Mouse (Mus musculus) urinary bladder, adult 18-20 months (tissue): Measurements from ENCODE around the gene Wrap73.

Experiments
- DNase-seq, 2 experiments: peaks; one replicate each; pipeline ENCODE4 v3.0.0; 2022; ENCODE audit warnings: low spot score in 2 of 2, mixed read lengths in 2 of 2

Wrap73 gene

GRCm38 (mm10) chr4:154142211-154143040, at the start of gene Wrap73:
Wrap73 (plus strand) TSS chr4:154142372.
- peak; percentile 82 to 88 for DNase-seq

DNA sequence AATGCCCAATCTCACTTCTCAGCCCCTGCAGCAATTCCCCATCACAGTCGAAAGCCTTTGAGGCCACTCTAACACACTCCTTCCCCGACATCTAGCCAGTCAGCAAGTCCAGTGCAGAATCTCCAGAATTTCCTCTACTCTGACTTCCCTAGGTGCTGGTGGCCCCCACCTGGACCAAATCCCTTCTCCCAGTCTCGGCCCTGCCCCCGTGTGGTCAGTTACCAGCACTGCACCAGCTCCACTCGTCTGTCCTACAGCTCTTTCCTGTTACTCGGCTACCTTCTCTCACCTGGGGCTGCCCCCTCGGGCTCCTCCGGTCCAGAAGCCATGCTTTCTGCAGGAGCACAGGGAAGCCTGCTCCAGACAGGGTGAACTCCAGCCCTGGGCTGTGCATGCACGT, 49.0 kb upstream of the Wrap73 start:
- peak; percentile 24 to 48 for DNase-seq

DNA sequence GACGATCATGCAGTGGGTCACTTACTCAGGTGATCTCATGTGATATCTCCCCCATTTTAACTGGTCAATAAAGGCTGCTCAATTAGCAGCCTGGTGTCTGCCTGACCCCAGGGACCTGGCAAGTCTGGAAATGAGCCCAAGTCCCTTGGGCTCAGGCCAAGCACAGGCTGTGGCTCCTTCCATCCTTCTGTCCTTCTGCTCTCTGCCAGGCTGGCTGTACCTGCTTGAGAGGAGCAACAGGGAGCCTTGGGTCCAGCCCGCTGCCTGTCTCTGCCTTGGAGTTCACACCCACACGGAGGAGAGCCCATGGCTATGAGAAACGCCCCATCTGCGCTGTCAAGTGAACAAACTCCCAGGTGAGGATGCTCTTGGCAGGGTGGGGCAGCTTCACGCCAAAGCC, 46.1 kb upstream of the Wrap73 start:
- DNase-seq = no peak

GRCm38 (mm10) chr4:154099361-154099760, 42.8 kb upstream of the Wrap73 start:
- no peak for DNase-seq

DNA sequence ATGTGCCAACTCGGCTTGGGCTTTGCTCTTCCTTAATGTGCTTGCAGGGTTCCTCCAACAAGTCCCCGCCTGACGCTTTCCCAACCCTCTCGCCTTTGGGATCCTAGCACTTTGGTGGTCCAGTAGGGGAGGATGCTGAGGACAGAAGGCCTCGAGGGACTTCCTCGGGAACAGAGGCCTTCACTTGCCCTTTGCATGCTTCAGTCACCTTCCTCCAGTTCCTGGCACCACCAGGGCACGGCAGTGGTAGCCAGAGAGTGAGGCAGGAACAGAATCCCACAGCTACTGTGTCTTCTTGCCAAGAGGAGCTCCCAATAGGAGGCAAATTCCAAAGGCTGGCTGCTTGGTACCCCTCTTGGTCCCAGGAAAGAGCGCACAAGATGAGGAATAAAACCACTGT, 38.8 kb upstream of the Wrap73 start:
- no peak for DNase-seq

GRCm38 (mm10) chr4:154103912-154104311, 38.3 kb upstream of the Wrap73 start:
- DNase-seq = no peak

DNA sequence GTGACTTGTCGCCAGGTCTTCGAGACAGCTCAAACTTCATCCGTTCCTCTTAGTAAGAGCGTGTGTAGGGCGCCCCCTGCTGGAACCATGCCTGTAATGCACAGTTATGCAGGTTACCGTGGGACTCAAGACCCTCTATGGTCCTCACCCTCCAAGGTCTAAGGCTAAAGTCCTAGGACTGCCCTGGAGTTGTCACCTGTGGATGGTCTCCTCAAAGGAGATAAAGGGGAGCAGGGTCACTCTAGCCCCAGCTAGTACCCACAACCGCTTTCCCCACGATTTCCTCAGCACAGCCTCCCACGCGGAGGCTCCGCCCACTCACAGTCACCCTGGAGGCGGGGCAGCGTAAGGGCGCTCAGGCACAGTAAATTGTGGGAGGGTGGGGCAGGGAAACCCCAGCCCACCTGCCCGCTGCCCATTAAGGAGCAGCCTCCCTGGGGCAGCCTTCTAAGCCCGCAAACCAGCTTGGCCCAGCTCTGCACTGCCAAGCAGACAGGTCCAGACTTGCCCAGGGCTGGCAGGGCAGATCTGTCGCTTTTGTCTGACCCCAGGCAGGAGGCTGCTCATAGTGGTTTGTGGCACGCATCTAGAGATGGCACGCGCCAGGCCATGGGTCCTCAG, 36.7 kb upstream of the Wrap73 start:
- peak; percentile 27 to 44 for DNase-seq

GRCm38 (mm10) chr4:154106497-154107061, 35.6 kb upstream of the Wrap73 start:
- no peak for DNase-seq

- DNase-seq = no peak
These were observed 32.8 kb upstream of the Wrap73 start for GRCm38 (mm10) chr4:154109216-154109849.

- no peak for DNase-seq
These were observed 32.3 kb upstream of the Wrap73 start for GRCm38 (mm10) chr4:154109850-154110243.

DNA sequence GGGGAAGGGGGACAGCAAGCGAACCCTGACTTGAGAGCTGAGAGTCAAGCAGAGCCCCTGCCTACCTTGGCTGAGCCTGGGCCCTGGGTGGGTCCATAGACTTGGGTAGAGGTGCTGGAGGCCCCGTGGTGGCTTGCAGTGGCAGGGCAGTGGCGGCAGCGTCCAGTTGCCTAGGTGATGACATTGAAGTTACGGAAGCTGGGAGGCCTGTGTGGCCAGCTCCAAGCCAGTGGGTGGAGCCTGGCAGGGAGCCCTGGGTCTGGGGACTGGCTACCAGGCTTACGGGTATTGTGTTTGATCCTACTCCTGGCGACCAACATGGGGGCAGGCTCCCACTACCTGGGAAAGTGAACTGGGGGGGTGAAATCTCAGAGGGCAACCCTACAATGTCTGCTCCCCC, 25.8 kb upstream of the Wrap73 start:
- DNase-seq = no peak

GRCm38 (mm10) chr4:154118782-154119181, 23.4 kb upstream of the Wrap73 start:
- DNase-seq = no peak

DNA sequence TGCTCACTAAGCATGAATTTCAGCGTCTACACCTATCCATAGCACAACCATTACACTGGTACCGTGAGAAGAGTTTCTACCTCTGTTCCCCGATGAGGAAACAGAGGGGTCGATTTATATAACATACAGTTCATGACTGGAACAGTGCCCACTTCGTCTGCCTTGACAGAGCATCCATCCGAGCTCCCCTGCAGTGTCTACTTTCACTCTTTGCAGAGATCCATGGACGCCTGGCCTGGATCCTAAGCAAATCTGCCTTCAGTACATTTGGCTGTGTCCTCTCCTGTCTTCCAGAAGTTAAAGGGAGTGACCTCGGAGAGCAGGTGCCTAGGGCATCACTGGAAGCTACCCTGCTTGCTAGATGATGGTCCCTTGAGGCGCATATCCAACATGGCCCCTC, 23.0 kb upstream of the Wrap73 start:
- no peak for DNase-seq

DNA sequence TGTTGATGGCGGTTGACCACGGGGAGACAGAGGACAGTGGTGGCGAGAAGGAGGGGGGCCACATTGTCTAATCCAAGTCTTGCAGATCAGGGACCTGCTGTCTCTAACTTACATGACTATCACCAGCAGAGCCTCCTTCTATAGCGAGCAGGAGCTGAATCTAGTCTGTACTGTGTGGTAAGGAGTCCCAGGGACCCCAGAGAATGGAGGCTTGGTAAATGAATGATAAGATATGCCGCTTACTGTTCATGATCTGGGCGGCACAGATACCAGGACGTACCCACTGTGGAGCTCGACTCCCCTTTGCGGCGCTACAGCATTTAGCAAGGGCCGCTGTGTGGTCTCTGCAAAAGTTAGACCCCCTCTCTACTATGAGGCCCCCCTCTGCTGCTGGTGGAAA, 20.4 kb upstream of the Wrap73 start:
- no peak for DNase-seq

- no peak for DNase-seq
These were observed 19.8 kb upstream of the Wrap73 start for GRCm38 (mm10) chr4:154122374-154122773.

GRCm38 (mm10) chr4:154123553-154123952, 18.6 kb upstream of the Wrap73 start:
- no peak for DNase-seq

GRCm38 (mm10) chr4:154125202-154125601, 17.0 kb upstream of the Wrap73 start:
- DNase-seq = no peak

DNA sequence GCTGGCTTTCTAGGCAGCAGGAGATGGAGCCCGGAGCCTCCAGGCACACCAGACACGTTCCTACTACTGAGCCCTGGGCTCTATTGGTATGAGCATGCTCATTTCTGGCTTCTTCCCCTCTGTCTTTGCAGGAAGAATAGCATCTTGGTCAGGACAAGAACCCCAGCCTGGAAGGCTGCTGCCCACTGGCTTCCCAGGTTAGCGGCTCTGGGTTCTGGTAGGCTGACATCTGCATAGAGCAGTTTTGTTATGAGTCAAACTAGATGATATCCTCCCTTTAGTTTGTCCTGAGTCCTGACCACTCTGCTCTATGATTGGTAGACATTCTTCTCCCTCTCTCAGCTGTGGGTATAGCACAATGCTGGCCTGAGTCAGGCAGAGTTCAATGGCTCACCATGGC, 14.9 kb upstream of the Wrap73 start:
- DNase-seq = no peak

DNA sequence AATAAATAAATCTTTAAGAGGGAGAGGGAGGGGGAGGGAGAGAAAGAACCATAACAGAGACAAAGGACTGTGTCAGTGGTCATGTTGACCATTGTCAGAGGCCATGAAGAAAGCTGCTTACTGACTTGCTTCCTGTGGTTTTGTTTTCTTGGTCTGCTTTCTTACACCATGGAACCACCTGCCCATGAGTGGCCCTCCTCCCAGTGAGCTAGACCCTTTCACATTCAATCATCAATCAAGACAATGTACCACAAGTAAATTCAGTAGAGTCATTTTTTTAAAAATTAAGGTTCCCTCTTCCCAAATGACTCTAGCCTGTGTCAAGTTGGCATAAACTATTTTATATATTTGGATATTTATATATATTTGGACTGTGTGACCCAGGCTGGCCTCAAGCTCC, 12.2 kb upstream of the Wrap73 start:
- no peak for DNase-seq

GRCm38 (mm10) chr4:154131894-154132293, 10.3 kb upstream of the Wrap73 start:
- no peak for DNase-seq

DNA sequence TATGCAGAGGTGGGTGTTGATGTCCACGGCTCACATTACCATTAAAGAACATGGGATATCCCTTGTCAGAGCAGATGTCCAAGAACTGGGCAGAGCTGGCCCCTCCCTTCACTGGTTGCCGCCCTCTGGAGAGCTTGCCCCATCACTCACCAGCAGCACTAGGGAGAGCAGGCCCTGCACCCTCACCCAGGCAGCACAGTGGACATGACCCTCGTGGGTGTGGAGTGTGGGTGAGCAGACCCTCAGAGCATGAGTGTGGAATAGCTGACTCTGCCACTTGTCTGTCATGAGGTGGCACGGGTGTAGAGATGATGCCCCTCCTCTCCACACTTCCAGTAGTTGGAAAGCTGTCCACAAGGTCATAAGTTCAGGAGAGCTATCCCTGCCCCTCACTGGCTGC, 7.4 kb upstream of the Wrap73 start:
- DNase-seq = no peak

DNA sequence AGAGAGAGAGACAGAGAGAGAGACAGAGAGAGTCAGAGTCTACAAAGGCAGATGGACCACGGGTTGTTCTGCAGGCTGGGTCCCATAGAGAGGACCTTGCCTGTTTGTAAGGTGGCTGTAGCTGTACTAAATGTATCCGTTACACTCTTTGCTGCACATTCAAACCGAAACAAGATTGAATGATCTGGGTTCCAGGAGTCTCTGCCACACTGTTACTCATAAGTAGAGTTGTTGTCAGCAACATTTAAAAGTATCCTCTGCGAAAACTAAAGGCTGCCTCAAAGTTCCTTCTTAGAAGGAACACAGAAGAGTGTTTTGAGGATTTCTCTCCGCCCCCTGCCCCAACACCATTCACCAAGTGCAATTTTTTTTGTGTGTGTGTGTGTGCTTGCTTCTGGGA, 5.0 kb upstream of the Wrap73 start:
- no peak for DNase-seq
